Mouse (Mus musculus): ENCODE measurements around the gene Bmpr1a.
A peak's percentile ranks its signal among the peaks of the same experiment; 100 is the strongest.

Gene Bmpr1a

GRCm38 (mm10) chr14:34503325-34503647, at the start of gene Bmpr1a:
Bmpr1a (minus strand) TSS chr14:34503341.
- DNase-seq (ENCODE audit: low spot score in 2 of 2), result no peak

- DNase-seq (ENCODE audit: low spot score in 2 of 2), result no peak
Observed at GRCm38 (mm10) chr14:34552226-34552625, 49.1 kb upstream of the Bmpr1a start.

GRCm38 (mm10) chr14:34549004-34549671, 46.0 kb upstream of the Bmpr1a start:
- DNase-seq (ENCODE audit: low spot score in 2 of 2), result peak; percentile 73 to 86

- DNase-seq (ENCODE audit: low spot score in 2 of 2), result peak; percentile 53 to 63
Observed at GRCm38 (mm10) chr14:34548391-34549001, 45.4 kb upstream of the Bmpr1a start.

- DNase-seq (ENCODE audit: low spot score in 2 of 2), result no peak
Observed at GRCm38 (mm10) chr14:34544545-34544944, 41.4 kb upstream of the Bmpr1a start.

- no peak for DNase-seq (ENCODE audit: low spot score in 2 of 2)
Observed at GRCm38 (mm10) chr14:34544001-34544400, 40.9 kb upstream of the Bmpr1a start.

- no peak for DNase-seq (ENCODE audit: low spot score in 2 of 2)
Observed at GRCm38 (mm10) chr14:34543596-34543995, 40.5 kb upstream of the Bmpr1a start.

GRCm38 (mm10) chr14:34541896-34542295, 38.8 kb upstream of the Bmpr1a start:
- DNase-seq (ENCODE audit: low spot score in 2 of 2), result no peak

GRCm38 (mm10) chr14:34540685-34541162, 37.6 kb upstream of the Bmpr1a start:
- DNase-seq (ENCODE audit: low spot score in 2 of 2), result peak; percentile 36 to 64

- DNase-seq (ENCODE audit: low spot score in 2 of 2), result no peak
Observed at GRCm38 (mm10) chr14:34535883-34536282, 32.7 kb upstream of the Bmpr1a start.

- DNase-seq (ENCODE audit: low spot score in 2 of 2), result no peak
Observed at GRCm38 (mm10) chr14:34533537-34533936, 30.4 kb upstream of the Bmpr1a start.

GRCm38 (mm10) chr14:34532536-34532935, 29.4 kb upstream of the Bmpr1a start:
- no peak for DNase-seq (ENCODE audit: low spot score in 2 of 2)

- no peak for DNase-seq (ENCODE audit: low spot score in 2 of 2)
Observed at GRCm38 (mm10) chr14:34528804-34529203, 25.7 kb upstream of the Bmpr1a start.

- no peak for DNase-seq (ENCODE audit: low spot score in 2 of 2)
Observed at GRCm38 (mm10) chr14:34522701-34523100, 19.6 kb upstream of the Bmpr1a start, which contains the start of gene 9230112D13Rik. 9230112D13Rik (minus strand) TSS chr14:34522801.

GRCm38 (mm10) chr14:34517959-34518544, 14.9 kb upstream of the Bmpr1a start:
- no peak for DNase-seq (ENCODE audit: low spot score in 2 of 2)

GRCm38 (mm10) chr14:34516960-34517577, 13.9 kb upstream of the Bmpr1a start:
- no peak for DNase-seq (ENCODE audit: low spot score in 2 of 2)

GRCm38 (mm10) chr14:34515860-34516259, 12.7 kb upstream of the Bmpr1a start:
- DNase-seq (ENCODE audit: low spot score in 2 of 2), result no peak

GRCm38 (mm10) chr14:34514120-34514519, 11.0 kb upstream of the Bmpr1a start:
- DNase-seq (ENCODE audit: low spot score in 2 of 2), result no peak

GRCm38 (mm10) chr14:34512602-34513001, 9.5 kb upstream of the Bmpr1a start:
- DNase-seq (ENCODE audit: low spot score in 2 of 2), result no peak

GRCm38 (mm10) chr14:34511901-34512300, 8.8 kb upstream of the Bmpr1a start:
- DNase-seq (ENCODE audit: low spot score in 2 of 2), result no peak

- DNase-seq (ENCODE audit: low spot score in 2 of 2), result no peak
Observed at GRCm38 (mm10) chr14:34508842-34509439, 5.8 kb upstream of the Bmpr1a start.

GRCm38 (mm10) chr14:34508187-34508840, 5.2 kb upstream of the Bmpr1a start:
- DNase-seq (ENCODE audit: low spot score in 2 of 2), result peak in 1 of 2 experiments; percentile 26
